Mouse (Mus musculus) heart, postnatal 36 days (tissue): ENCODE data around the gene Gast. TPM values are rescaled to one million over a fixed set of nuclear protein-coding genes. Genes with fewer than 3 reads are reported as not detected.
A peak's percentile ranks its signal among the peaks of the same experiment; 100 is the strongest.
"Not testable (repeated sequence)": the region's sequence is repeated elsewhere in the genome, so short reads cannot be mapped to it uniquely, and the experiment has no call there.

ENCODE experiments used
- DNase-seq, 2 experiments: peaks; one replicate each; pipeline ENCODE4 v3.0.0; 2021 to 2022
- intact Hi-C: fragments of 180-260 bp; cut with DNase I; formaldehyde crosslinking; loops from one replicate; pipeline ENCODE4 v1.15.1; 2025
- total RNA-seq, 2 experiments: library from RNA; stranded (reverse); gene quantifications; 2 replicates each; pipeline ENCODE4 v1.2.3; 2021

Gast gene
- total RNA-seq, 2 experiments from 2014 or later: not detected

GRCm38 (mm10) chr11:100319492-100320171 lies 14.6 kb upstream of the Gast start, which contains the start of gene Eif1:
TSS of gene Eif1 (plus strand) at chr11:100319885.
- peak; percentile 99 to 100 for DNase-seq
- intact Hi-C loops: no loop called here

- peak; percentile 90 to 93 for DNase-seq
- intact Hi-C loops: no loop called here
Measured at GRCm38 (mm10) chr11:100320172-100320630, 14.0 kb upstream of the Gast start.

GRCm38 (mm10) chr11:100320701-100321410 lies 13.4 kb upstream of the Gast start:
- intact Hi-C loops, DNase-seq: not testable (repeated sequence)

- intact Hi-C loops: loop anchor here (2.0 kb wide), 1 partner anchor 33 kb away; no protein-coding TSS in a partner anchor
Measured at GRCm38 (mm10) chr11:100321479-100322305, 12.5 kb upstream of the Gast start.

GRCm38 (mm10) chr11:100322591-100323258 lies 11.5 kb upstream of the Gast start:
- intact Hi-C loops: loop anchor here (2.0 kb wide), 1 partner anchor 32 kb away; no protein-coding TSS in a partner anchor
- no peak for DNase-seq

More at GRCm38 (mm10) chr11:100321479-100322305, 12.5 kb upstream of the Gast start:
- DNase-seq: not testable (repeated sequence)

GRCm38 (mm10) chr11:100323578-100323977 lies 10.6 kb upstream of the Gast start:
- intact Hi-C loops: loop anchor here (2.0 kb wide), 1 partner anchor 31 kb away; no protein-coding TSS in a partner anchor
- peak; percentile 54 to 60 for DNase-seq

- DNase-seq: no peak
- intact Hi-C loops: no loop called here
Measured at GRCm38 (mm10) chr11:100325062-100325629, 9.1 kb upstream of the Gast start.

- DNase-seq: no peak
- intact Hi-C loops: no loop called here
Measured at GRCm38 (mm10) chr11:100327316-100327715, 6.9 kb upstream of the Gast start.

- no peak for DNase-seq
- intact Hi-C loops: no loop called here
Measured at GRCm38 (mm10) chr11:100327761-100328160, 6.4 kb upstream of the Gast start.

GRCm38 (mm10) chr11:100330235-100330634 lies 4.0 kb upstream of the Gast start:
- intact Hi-C loops: no loop called here
- DNase-seq: no peak

- intact Hi-C loops, DNase-seq: not testable (repeated sequence)
Measured at GRCm38 (mm10) chr11:100330816-100331375, 3.3 kb upstream of the Gast start.

- intact Hi-C loops: no loop called here
- DNase-seq: no peak
Measured at GRCm38 (mm10) chr11:100332766-100333515, 1.3 kb upstream of the Gast start.

GRCm38 (mm10) chr11:100335731-100336130 lies 1.5 kb downstream of the Gast start:
- intact Hi-C loops: no loop called here

GRCm38 (mm10) chr11:100344269-100344668 lies 10.1 kb downstream of the Gast start:
- no peak for DNase-seq
- intact Hi-C loops: no loop called here

More at GRCm38 (mm10) chr11:100335731-100336130, 1.5 kb downstream of the Gast start:
- DNase-seq: no peak

- intact Hi-C loops: loop anchor here (10.0 kb wide), 1 partner anchor 343 kb away; the partner anchor contains the start of gene Zfp385c
- DNase-seq: no peak
Measured at GRCm38 (mm10) chr11:100352076-100352857, 18.1 kb downstream of the Gast start.

- DNase-seq: no peak
- intact Hi-C loops: loop anchor here (2.0 to 10.0 kb wide), 2 partner anchors 33 to 339 kb away; partner anchors contain the start of gene Zfp385c
Measured at GRCm38 (mm10) chr11:100355151-100355951, 21.1 kb downstream of the Gast start.
